Mouse (Mus musculus): ENCODE data around the gene Dll3.

Gene Dll3

DNA sequence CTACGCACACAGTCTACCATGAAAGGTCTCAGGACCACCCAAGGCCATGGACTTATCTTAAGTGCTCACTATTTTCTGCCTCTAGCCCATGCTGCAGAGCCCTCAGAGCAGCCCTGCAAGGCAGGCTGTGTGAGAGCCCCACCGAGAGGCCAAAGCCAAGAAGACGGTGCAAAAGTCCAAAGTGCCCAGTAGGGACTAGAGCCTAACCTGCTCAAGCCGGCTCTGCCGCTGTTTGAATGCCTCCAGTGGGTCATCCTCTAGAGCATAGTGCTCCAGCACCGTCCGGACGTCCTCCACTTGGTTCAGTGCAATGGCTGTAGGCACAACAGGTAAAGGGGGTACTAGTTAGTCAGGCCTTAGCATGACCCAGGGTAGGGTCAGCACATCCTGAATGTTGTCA lies 4.2 kb upstream of the Dll3 start:
- DNase-seq: no peak

DNA sequence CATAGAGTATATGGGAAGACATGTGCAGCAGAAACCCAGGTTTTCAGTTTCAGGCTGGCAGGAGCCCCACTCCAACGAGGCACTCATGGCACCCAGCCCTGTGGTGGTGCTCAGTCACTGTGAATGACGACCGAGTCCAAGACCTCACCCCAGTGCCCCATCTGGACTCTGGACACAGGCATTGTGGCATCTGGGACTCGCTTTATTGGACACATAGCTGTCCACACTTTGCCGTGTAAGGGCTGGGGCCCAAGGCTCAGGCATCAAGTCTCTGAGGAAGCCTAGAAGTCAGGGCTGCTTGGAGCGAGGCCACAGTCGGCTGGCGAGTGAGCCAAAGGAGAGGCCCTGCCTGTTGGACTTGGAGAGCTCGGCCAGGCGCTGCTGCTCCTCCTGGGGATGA lies 3.6 kb upstream of the Dll3 start:
- DNase-seq: no peak

DNA sequence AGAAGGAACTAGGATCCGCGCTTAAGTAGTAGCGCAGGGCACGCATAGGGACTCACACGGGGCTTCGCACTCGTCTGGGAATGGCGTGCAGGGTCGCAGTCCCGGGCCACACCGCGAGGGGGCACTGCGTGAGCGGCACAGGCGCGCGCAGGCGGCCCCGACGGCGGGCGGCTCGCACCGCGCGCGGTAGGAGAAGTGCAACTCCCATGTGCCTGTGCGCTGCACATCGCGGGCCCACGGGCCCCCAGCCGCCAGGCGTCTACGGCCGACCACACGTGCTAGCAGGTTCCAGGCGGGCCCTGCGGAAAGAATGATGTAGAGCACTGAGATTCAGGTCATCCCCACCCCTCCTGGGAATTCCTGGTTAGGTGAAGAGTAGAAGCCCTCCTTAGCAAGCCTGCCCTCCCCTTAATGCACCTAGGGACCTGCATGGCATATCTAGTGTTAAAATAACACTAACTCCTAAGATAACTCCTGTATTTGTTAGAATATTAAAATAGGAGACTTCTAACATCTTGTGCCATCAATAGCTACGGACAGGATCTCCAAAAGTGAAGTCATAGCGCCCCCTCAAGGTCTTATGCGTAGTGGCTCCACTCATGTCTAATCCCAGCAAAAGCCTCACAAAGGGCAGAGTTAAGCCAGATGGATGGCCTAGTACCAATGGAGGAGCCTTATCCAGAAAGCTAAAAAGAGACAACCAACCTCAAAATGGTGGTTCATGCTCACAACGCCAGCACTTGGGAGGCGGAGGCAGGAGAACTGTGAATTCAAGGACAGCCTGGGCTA lies 3.0 kb downstream of the Dll3 start:
- DNase-seq: peak in 1 of 2 experiments; percentile 29

DNA sequence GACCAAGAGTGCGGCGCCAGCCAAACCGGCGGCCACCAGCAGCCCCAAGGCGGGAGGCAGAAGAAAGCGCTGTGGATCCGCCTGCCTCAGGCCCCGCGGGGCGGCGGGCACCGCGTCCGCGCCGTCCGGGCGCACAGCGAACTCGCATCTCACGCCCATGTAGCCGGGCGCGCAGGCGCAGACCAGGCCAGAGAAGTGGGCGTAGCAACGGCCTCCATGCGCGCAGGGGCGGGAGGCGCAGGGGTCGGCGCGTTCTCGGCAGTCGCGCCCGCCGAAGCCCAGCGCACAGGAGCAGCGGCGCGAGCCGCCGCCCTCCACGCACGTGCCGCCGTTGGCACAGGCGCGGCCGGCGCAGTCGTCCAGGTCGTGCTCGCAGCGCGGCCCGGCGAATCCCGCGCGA lies 7.6 kb downstream of the Dll3 start:
- DNase-seq: peak; percentile 27 to 39

DNA sequence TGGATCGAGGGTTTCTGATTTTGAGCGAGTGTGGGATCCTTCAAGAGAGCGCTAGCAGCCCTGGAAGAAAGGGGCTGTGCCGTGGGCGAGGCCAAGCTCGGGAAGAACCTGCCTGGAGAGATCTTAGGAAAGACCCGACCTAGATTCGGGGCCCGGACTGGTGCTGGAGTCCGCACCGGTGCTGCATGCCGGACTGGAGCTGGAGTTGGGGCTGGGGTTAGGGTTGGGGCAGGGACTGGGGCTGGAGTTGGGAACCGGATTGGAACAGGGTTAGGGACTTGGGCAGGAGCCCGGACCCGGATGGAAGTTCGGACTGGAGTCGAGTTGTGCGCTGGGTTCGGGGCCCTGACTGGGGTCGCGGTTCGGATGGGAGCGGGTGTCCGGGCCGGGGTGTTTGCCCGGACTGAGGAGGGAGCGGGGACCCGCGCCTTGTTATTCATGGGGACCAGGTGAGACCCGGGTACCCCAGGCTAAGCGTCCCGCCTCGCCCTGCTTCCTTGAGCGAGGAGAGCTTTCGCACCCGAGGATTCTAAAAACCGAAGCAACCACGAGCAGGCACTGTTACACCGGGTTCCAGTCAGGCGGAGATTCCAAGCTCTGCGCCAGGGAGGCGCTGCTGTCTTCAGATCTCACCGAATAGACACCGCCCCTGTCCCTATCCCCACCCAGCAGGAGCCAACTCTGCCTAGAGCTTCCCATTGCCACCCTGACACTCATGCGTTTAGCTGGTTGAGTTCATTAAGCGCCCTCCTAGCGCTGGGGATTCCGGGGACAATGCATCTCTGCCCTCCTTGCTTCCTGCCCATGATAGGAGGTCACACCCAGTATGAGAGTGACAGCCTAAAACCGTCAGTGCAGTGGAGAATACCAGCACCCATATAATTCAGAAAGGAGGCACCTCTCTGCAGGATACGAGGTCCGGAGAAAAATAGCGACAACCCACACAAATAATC lies 11.1 kb downstream of the Dll3 start, which contains the start of gene Selenov:
Gene Selenov (minus strand): TSS at position 549 of the 953 bp plus-strand sequence.
- no peak for DNase-seq

DNA sequence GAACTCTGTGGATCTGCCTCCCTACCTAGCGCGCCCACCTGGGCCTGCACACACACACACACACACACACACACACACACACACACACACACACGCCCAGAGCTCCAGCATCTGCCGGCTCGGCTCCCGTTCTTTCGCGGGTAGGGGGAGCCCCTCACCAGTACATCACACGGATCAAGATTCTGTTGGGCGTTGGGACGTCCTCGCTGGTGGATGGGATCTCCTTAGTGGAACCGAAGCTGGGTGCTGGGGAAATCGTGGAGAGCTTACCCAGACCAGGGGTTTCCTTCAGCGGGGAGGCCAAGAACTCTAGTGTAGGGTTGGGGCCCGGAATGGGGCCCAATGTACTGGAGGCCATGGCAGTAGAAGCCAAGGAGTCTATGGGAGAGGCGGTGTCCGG lies 11.9 kb downstream of the Dll3 start:
- no peak for DNase-seq

DNA sequence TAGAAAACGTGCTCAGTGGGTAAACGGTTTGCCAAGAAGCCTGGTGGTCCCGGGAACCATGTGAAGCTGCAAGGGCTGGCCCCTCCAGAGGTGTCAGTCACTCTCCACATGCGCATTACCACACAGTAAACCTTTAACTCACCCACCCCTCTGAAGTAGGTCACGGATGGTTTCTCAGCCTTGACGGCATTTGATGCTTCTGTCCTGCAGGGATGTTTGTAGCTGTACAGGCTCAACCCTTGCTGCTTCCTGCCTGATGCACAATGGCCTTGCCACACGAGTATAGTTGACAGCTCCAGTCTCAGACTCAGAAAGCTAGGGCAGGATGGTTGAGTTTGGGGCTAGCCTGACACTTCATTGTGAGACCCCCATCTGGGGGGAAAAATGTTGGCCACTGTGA lies 21.4 kb downstream of the Dll3 start:
- DNase-seq: no peak

DNA sequence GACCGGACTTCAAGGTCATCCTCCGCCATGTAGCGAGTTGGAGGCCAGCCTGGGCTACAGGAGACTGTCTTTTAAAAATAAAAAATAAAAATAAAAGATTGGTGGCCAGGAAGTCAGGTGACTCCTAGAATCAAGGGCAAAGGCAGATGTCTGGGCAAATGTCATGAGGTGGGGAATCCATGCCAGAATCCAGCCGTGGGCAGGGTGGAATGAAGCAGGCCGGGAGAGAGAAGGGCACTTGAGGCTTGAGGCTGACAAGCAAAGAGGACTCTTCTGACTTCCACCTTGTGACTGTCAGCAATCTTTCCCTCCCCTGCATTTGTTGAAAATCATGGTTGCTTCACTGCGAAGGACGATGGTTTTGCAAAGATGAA lies 23.8 kb downstream of the Dll3 start:
- DNase-seq: no peak

DNA sequence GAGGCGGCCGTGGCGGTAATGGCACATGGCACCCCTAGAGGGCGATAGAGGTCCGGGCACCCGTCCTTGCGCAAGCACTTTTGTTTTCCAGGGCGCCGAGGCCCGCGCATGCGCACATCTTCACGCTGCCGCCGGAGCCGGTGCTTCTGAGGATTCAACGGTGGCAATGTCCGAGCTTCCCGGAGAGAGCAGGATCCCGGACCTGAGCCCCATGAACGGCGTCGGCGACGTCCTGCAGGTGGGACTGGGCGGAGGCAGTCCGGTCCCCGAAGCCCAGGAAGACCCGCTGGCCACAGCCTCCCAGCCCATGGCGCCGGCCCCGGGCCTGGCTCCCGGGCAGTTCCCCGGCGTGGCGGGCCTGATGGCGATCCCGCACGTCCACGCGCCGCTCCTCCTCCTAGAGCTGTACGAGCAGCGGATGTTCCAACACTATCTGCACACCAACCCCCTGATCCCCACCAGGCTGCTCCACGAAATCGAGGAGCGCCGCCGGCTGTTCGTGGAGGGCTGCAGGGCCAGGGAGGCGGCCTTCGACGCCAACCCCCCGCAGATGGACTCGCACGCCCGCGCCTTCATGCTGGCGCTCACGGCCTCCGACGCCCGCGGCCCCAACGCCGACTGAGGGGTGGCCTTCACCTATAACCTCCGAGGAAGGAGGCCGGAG lies 24.3 kb downstream of the Dll3 start, which contains the start of gene Eid2b:
Gene Eid2b (plus strand): TSS at position 125 of the 664 bp plus-strand sequence.
- peak; percentile 93 to 94 for DNase-seq

DNA sequence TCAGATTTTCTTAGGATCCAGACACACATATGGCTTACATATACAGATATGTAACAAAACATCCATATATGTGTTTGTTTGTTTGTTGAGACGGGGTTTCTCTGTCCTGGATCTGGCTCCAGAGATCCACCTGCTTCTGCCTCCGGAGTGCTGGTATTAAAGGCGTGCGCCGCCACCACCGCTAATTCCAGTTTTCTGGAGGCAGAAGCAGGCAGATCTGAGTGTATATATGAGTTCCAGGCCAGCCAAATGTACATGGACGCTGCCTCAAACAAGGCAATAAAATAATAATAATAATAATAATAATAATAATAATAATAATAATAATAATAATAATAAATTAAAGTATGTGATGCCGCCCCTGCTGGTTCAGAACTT lies 24.8 kb downstream of the Dll3 start:
- no peak for DNase-seq

DNA sequence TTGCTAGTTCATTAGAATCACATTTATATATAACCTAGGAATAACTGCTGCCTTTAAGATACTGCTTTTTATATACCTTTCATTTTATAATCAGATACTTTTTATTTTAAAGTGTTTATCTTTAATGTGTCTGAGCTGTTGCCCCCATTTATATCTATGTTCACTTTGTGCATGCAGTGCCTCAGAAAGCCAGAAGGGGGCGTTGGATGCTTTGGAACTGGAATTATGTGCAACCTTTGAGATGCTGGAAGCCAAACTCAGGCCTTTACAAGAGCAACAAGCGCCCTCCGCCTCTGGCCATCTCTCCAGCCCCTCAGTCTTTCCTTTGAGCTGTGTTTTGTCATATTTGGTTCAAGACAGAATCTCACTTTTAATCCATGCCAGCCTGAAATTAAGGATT lies 30.3 kb downstream of the Dll3 start:
- DNase-seq: no peak

DNA sequence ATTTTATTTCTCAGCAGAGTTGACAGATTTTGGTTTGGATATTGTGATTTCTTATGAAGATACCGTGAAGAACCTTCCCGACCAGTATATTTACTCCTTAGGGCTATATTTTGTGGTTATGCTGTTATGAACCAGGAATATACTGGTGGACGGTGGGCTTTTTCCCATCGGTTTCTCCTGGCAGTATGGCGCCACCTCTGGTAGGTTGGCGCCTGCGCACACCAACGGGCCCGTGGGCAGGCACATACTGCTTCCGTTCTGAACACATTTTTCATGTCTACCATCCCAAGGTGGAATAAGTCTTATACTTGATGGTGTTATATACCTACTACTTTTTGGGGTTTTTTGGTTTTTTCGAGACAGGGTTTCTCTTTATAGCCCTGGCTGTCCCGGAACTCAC lies 32.7 kb downstream of the Dll3 start:
- DNase-seq: no peak

DNA sequence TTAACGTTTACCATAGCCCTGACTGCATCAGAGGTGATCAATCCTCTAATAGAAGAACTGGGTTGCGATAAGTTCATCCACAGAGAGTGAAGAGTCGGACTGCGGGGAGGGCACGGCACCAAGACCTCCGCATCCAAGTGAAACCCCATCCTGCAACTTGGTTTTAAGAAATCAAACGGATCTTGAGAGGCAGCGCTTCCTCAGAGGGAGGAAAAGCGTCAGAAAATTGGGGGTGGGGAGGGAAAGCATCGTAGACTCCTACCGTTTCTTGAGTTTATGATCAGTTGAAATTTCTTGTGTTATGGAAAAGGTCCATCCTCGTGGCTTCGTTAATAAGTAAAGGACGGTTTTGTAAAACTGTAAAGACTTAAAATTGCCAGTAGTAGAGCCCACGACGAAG lies 33.5 kb downstream of the Dll3 start:
- DNase-seq: no peak

DNA sequence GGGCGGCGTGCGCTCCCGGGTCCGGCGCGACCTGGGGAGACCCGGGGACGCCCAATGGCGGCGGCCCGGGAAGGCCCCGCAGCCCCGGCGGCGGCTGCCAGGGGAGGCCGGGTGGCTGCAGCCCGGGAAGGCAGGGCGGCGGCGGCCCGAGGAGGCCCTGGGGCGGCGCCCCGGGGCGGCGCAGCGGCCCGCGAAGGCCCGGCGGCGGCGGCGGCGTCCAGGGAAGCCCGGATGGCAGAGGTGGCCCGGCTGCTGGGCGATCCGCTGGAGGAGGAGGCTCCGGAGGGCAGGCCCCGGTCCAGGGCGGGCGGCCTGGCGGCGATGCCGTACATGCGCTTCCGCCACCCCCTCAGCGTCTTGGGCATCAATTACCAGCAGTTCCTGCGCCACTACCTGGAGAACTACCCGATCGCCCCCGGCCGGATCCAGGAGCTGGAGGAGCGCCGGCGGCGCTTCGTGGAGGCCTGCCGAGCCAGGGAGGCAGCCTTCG lies 34.0 kb downstream of the Dll3 start:
- DNase-seq: peak; percentile 52 to 61

DNA sequence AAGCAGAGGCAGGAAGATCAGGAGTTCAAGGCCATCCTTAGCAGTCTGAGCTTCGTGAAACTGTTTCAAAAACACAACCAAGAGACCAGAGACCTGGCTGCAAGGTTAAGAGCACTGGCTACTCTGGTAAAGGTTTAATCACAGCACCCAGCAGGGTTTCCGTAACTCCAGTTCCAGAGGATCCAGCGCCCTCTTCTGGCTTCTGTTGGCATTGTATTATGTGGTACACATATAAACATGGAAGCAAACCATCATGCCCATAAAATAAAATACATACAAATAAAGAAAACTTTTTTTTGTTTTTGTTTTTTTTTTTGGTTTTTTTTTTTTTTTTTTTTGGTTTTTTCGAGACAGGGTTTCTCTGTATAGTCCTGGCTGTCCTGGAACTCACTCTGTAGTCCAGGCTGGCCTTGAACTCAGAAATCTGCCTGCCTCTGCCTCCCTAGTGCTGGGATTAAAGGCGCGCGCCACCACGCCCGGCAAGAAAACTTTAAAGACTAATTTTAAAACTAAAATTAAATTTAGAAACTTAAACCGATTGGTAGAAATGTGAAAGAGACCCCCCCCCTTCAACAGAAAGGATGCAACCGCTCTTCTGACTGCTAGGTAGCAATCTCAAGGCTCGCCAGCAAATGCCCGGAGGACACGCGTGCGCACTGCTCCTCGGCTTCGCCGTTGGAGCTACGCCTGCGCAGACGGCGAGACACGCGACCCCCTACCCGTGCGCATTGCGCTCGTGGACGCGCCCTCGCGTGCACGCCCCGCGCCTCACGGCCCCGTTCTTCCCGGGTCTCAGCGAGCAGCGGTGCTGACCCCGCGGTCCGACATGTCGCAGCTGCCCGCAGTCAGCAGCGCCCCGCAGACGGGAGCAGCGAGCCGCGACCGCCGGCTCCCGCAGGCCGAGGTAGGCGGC lies 34.7 kb downstream of the Dll3 start, which contains the start of gene Eid2:
Gene Eid2 (plus strand): TSS at position 753 of the 913 bp plus-strand sequence.
- peak; percentile 70 to 82 for DNase-seq

DNA sequence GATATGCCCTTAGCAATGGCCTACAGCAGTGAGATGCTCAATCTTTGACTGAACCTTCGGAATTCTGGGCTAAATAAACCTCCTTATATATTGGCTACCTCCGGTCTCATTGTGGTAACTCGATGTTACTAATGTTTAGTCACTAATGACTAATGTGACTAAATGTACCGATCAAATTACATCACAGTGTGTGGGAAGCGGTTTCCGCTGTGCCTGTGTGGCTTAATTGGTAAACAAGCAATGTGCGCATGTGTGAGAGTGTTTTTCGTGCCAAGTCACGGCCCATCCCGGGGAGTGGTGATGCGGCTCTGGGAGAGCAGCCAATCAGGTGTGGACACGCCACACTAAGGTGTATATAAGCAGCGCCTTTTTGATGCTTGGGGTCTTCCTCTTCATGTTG lies 36.6 kb downstream of the Dll3 start:
- no peak for DNase-seq

DNA sequence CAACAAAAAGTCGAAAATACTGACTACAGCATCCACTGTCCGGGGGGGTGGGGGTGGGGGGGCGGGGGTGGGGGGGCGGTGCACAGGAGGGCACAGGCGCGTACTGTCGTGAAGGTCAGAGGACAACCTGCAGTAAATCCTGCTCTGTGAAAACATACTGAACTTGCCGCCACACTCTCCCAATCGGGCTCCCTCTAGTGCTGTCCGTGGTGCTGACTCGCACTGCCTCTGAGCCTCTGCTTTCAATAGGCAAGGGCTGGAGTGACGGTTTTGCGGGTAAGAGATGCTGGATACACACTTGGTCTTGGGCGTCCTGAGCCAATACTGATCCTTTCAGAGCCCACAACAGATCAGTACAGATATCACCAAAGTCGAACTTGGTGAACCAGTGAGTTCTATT lies 38.3 kb downstream of the Dll3 start:
- peak; percentile 44 to 52 for DNase-seq

DNA sequence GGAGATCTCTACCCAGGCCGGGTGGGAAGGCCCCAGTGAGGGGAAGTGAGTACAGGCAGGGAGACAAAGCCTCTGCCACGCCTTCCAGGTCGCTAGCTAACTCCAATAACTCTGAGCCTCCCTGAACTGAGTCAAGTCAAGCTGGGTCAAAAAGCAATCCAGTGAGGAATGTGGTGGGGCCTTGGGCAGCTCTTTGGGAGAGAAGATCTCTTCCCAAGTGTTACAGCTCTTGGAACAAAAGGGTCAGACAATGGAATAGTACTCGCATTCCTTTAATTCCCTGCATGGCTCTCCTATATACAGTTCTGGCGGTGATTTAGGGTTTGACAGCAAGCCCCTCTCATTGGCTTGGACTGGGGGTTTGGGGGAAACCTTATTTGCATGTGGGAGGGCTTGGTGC lies 39.2 kb downstream of the Dll3 start:
- no peak for DNase-seq

DNA sequence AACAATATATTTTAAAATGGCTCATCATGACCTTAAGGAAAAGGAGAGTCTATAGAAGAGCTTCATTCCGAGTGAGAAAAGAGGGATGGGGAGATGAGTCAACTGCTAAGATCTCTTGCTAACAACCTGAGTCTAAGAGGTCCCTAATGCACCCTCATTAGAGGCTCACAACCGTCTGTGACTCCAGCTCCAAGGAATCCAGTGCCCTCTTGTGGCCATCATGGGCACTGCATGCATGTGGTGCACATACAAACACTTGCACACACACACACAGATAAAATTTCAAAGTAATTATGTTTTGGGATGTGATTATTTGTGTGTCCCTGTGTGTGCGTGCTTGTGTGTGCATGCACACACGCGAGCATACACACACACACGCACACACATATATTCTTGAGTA lies 46.6 kb downstream of the Dll3 start:
- DNase-seq: no peak

DNA sequence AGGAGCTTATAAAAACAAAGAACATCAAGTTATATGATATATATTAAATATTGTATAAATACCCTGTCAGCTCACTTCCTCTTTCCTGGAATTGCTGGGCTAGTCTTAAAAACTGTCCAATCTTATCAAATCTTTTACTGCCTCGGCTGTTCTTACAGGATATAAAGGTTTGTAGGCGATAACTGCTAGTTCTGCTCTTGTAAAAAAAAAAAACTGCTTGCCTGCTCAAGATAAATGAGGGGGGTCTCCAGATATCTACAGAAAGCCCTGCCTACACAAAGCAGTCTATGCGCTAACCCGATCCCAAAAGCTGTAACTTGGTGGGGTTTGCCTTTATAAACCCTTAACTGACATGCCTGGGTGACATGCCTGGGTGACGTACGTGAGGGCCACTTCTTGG lies 47.4 kb downstream of the Dll3 start:
- DNase-seq: no peak

DNA sequence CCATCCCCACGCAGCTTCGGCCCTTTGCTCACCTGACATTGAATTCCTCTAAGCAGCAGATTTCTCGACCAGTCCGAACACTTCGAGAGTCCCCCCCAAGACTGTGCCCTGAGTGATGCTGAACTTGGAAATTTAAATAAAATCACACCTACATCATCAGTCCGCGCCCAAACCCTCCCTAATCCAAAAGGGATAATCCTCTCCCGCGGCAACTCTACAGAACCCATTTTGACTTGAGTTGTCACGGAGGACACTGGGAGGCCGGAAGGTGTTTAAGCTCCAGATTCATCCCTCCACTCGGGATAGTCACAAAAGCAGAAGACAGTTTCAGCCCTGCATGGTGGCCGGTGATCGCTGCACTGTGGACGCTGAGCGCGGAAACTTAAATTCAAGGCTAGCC lies 50.1 kb downstream of the Dll3 start:
- DNase-seq: no peak

DNA sequence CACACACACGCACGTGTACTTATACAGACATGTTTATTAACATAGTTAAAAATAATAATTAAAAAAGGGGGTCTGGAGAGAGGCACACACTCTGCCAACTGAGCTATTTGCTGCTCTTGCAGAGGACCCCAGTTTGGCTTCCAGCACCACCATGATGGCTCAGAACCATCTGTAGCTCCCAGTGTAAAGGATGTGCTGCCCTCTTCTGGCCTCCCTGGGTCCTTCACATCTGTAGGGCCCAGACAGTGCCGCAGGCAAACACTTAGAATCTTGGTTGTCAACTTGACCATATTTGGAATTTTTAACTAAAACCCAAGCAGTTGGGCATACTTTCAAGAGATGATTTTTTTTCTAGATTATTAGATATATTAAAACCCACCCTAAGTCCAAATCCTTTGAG lies 53.1 kb downstream of the Dll3 start:
- no peak for DNase-seq

Data from lung, adult 18-20 months (tissue).